Mouse (Mus musculus): ENCODE data around the gene Zbtb9. TPM values are rescaled to one million over a fixed set of nuclear protein-coding genes. Genes with fewer than 3 reads are reported as not detected.

The Zbtb9 gene
- polyA plus RNA-seq, 1 experiment from 2014 or later, result 16.9 TPM

GRCm38 (mm10) chr17:26979426-26979825 is 6.5 kb downstream of the Zbtb9 start:
- H3K4me1 ChIP-seq, result peaks cover 17% of the 10 kb centered on the region
- no peak overlapping the region for H3K4me3 ChIP-seq
- WGBS, result 80% methylated on average over 2 of the region's 2 CpGs
- no peak overlapping the region for H3K9ac ChIP-seq
- H3K27me3 ChIP-seq, result no peaks in the 10 kb centered on the region
- no peak for ATAC-seq (ENCODE audit: borderline replicate concordance, extremely low read depth, low FRiP score, low TSS enrichment)
- peaks cover 46% of the 10 kb centered on the region for H3K36me3 ChIP-seq
- no peak overlapping the region for H3K4me2 ChIP-seq
- H3K9me3 ChIP-seq, result no peaks in the 10 kb centered on the region
- no peak overlapping the region for H3K27ac ChIP-seq

- no peaks in the 10 kb centered on the region for H3K27me3 ChIP-seq
- peaks cover 3% of the 10 kb centered on the region; the same call in 1 of the 2 replicates for H3K4me1 ChIP-seq
- WGBS, result 56% methylated on average over 2 of the region's 2 CpGs
- H3K9ac ChIP-seq, result no peak overlapping the region
- ATAC-seq (ENCODE audit: borderline replicate concordance, extremely low read depth, low FRiP score, low TSS enrichment), result no peak
- no peak overlapping the region for H3K4me3 ChIP-seq
- no peak overlapping the region for H3K4me2 ChIP-seq
- H3K27ac ChIP-seq, result no peak overlapping the region
- peaks cover 32% of the 10 kb centered on the region for H3K36me3 ChIP-seq
- H3K9me3 ChIP-seq, result no peaks in the 10 kb centered on the region
Observed at GRCm38 (mm10) chr17:26981050-26981449, 8.1 kb downstream of the Zbtb9 start.

DNA sequence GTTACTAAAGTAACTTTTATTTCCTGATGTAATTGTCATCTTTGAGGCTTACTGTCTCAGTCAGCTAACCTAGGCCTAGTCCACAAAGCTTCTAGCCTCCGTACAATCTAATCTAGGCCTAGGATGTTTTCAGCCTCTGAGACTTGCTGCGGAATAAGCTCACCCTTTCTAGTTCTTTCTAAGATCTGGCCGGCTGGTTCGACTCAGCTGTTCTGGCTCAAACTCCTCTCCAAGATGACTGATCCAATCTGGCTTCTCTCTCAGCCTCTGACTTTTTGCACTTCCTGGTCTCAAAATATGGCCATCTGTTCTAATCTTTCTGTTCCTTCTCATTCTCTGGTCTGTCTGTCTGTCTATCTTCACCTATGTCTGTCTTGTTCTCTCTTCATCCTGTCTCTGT is 10.4 kb downstream of the Zbtb9 start:
- Histone ChIP-seq H3K4me1 (no peaks in the 10 kb centered on the region), H3K4me3 (no peak overlapping the region), H3K27ac (no peak overlapping the region), H3K36me3 (peaks cover 11% of the 10 kb centered on the region; the same call in 1 of the 2 replicates), H3K9me3 (no peaks in the 10 kb centered on the region), H3K9ac (no peak overlapping the region), H3K4me2 (no peak overlapping the region), H3K27me3 (no peaks in the 10 kb centered on the region)
- WGBS, result 79% methylated on average over 4 of the region's 4 CpGs
- no peak for ATAC-seq (ENCODE audit: borderline replicate concordance, extremely low read depth, low FRiP score, low TSS enrichment)

- Histone ChIP-seq H3K4me3 (no peak overlapping the region), H3K27me3 (no peaks in the 10 kb centered on the region), H3K9me3 (no peaks in the 10 kb centered on the region), H3K4me2 (no peak overlapping the region), H3K36me3 (no peaks in the 10 kb centered on the region), H3K4me1 (no peaks in the 10 kb centered on the region), H3K9ac (no peak overlapping the region), H3K27ac (no peak overlapping the region)
- no peak for ATAC-seq (ENCODE audit: borderline replicate concordance, extremely low read depth, low FRiP score, low TSS enrichment)
- WGBS, result 65% methylated on average over 10 of the region's 10 CpGs
Observed at GRCm38 (mm10) chr17:26985503-26986179, 12.7 kb downstream of the Zbtb9 start.

DNA sequence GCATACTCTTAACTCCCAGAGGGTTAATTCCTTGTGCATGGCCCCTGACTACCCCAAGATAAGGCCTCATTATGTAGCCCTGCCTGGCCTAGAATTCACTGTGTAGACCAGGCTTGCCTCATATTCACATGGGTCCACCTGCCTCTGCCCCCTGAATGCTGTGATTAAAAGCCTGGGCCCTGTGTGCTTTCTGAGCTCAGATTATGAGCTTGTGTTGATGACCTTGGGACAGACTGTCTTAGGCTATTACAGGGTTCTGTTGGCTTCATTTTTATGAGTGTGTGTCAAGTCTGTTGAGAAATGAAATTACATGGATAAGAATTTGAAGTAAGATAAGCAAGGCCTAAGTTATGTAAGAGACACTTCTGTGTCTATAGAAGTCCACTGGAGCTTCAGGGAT is 17.6 kb downstream of the Zbtb9 start:
- Histone ChIP-seq H3K36me3 (no peaks in the 10 kb centered on the region), H3K27me3 (no peaks in the 10 kb centered on the region), H3K4me2 (no peak overlapping the region), H3K9ac (no peak overlapping the region), H3K4me3 (no peak overlapping the region), H3K27ac (no peak overlapping the region), H3K9me3 (no peaks in the 10 kb centered on the region), H3K4me1 (peaks cover 19% of the 10 kb centered on the region)
- no peak for ATAC-seq (ENCODE audit: borderline replicate concordance, extremely low read depth, low FRiP score, low TSS enrichment)

GRCm38 (mm10) chr17:26994410-26994809 is 21.4 kb downstream of the Zbtb9 start:
- H3K27me3 ChIP-seq, result no peaks in the 10 kb centered on the region
- 28% methylated on average over 14 of the region's 14 CpGs for WGBS
- peak overlapping the region; percentile 17; the same call in 1 of the 2 replicates for H3K4me2 ChIP-seq
- no peaks in the 10 kb centered on the region for H3K9me3 ChIP-seq
- no peak overlapping the region for H3K9ac ChIP-seq
- H3K27ac ChIP-seq, result peak overlapping the region; percentile 74
- peak; percentile 67; the same call in 1 of the 2 replicates for ATAC-seq (ENCODE audit: borderline replicate concordance, extremely low read depth, low FRiP score, low TSS enrichment)
- no peaks in the 10 kb centered on the region for H3K36me3 ChIP-seq
- peaks cover 21% of the 10 kb centered on the region for H3K4me1 ChIP-seq
- H3K4me3 ChIP-seq, result no peak overlapping the region

DNA sequence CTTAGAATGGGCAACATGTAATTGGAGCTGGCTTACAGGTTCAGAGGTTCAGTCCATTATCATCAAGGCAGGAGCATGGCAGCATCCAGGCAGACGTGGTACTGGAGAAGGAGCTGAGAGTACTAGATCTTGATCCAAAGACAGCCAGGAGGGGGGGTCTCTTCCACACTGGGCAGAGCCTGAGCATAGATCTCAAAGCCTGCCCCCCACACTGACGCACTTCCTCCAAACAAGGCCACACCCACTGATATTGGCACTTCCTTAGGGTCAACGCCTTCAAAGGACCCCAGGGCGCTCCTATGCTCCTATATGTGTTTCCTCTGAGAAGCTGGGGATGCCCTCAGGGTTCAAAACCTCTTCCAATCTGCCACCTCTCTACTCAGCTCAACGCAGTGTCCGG is 22.0 kb downstream of the Zbtb9 start:
- Histone ChIP-seq H3K9me3 (no peaks in the 10 kb centered on the region), H3K4me1 (peaks cover 21% of the 10 kb centered on the region), H3K9ac (no peak overlapping the region), H3K27ac (peak overlapping the region; percentile 74), H3K4me2 (0 out of 2 replicates have a peak overlapping the region, but pooled peaks have one; percentile 17), H3K4me3 (no peak overlapping the region), H3K36me3 (no peaks in the 10 kb centered on the region), H3K27me3 (no peaks in the 10 kb centered on the region)
- 70% methylated on average over 6 of the region's 6 CpGs for WGBS
- 0 out of 2 replicates have a peak, but pooled peaks have one; percentile 36 for ATAC-seq (ENCODE audit: borderline replicate concordance, extremely low read depth, low FRiP score, low TSS enrichment)

DNA sequence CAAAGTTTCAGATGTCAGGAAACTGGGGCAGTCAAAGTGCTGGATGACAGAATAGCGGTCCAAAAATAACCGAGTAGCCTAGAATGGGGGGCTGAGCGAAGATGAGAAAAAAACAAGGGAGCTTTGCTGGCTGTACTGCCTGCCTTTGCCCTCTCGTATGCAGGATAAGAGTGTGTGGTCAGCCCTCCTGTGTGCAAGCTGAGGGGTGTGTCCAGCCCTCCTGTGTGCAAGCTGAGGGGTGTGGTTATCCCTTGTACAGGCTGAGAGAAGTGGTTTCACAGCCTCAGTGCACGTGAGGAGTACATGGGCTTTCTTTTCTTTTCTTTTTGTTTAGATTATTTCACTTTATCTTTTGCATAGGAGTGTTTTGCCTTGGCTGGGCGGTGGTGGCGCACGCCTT is 22.6 kb downstream of the Zbtb9 start:
- Histone ChIP-seq H3K27ac (peak overlapping the region; percentile 74), H3K4me2 (no peak overlapping the region), H3K27me3 (no peaks in the 10 kb centered on the region), H3K9ac (no peak overlapping the region), H3K36me3 (no peaks in the 10 kb centered on the region), H3K9me3 (no peaks in the 10 kb centered on the region), H3K4me1 (peaks cover 21% of the 10 kb centered on the region), H3K4me3 (no peak overlapping the region)
- 49% methylated on average over 8 of the region's 8 CpGs for WGBS
- peak; percentile 56 for ATAC-seq (ENCODE audit: borderline replicate concordance, extremely low read depth, low FRiP score, low TSS enrichment)

DNA sequence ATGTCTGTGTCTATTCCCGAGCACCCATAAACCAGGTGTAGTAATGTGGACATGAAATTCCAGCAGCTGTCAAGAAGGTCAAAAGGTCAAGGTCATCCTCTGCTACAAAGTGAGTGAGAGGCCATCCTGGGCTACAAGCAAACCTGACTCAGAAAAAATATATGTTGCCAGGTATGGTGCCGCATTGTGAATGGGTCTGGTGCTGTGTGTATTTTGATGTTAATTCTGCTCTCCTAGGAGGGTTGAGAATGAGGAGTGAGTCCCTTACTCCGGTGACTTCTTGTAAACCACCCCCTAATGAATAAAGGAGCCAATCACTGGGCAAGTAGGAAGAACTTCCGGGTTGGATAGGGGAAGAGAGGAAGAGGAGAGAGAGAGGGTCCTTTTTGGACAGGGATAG is 24.7 kb downstream of the Zbtb9 start:
- Histone ChIP-seq H3K9me3 (no peaks in the 10 kb centered on the region), H3K9ac (no peak overlapping the region), H3K4me2 (no peak overlapping the region), H3K36me3 (no peaks in the 10 kb centered on the region), H3K4me3 (no peak overlapping the region), H3K27ac (no peak overlapping the region), H3K4me1 (peaks cover 21% of the 10 kb centered on the region), H3K27me3 (no peaks in the 10 kb centered on the region)
- no peak for ATAC-seq (ENCODE audit: borderline replicate concordance, extremely low read depth, low FRiP score, low TSS enrichment)
- 71% methylated on average over 4 of the region's 4 CpGs for WGBS

DNA sequence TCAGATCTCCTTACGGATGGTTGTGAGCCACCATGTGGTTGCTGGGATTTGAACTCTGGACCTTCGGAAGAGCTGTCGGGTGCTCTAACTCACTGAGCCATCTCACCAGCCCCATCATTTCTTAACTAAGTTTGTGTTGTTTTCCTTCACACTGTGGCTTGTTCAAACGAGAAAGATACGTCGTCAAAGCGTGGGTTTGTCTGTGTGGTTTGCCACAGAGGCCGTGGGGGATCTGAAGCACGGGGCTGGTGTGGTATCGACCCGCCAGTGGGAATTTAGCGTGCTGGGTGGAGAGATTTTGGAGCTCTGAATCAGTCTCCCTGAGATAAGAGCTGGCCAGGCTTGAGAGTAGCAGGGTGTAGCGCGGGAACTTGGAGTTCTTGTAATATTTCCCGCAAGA is 25.3 kb downstream of the Zbtb9 start:
- no peak for ATAC-seq (ENCODE audit: borderline replicate concordance, extremely low read depth, low FRiP score, low TSS enrichment)
- no peaks in the 10 kb centered on the region for H3K36me3 ChIP-seq

GRCm38 (mm10) chr17:26999996-27000395 is 27.0 kb downstream of the Zbtb9 start:
- no peaks in the 10 kb centered on the region for H3K9me3 ChIP-seq
- H3K4me1 ChIP-seq, result peaks cover 7% of the 10 kb centered on the region
- ATAC-seq (ENCODE audit: borderline replicate concordance, extremely low read depth, low FRiP score, low TSS enrichment), result no peak
- 76% methylated on average over 12 of the region's 12 CpGs for WGBS
- no peak overlapping the region for H3K27ac ChIP-seq
- no peak overlapping the region for H3K4me3 ChIP-seq
- H3K4me2 ChIP-seq, result no peak overlapping the region
- H3K27me3 ChIP-seq, result 0 out of 2 replicates have a peak, but pooled peaks cover 5% of the 10 kb centered on the region
- H3K36me3 ChIP-seq, result no peaks in the 10 kb centered on the region
- no peak overlapping the region for H3K9ac ChIP-seq

More for the DNA sequence above, 25.3 kb downstream of the Zbtb9 start:
- Histone ChIP-seq H3K9me3 (no peaks in the 10 kb centered on the region), H3K4me1 (peaks cover 21% of the 10 kb centered on the region), H3K4me3 (no peak overlapping the region), H3K4me2 (no peak overlapping the region), H3K27ac (no peak overlapping the region), H3K27me3 (no peaks in the 10 kb centered on the region), H3K9ac (no peak overlapping the region)
- 83% methylated on average over 15 of the region's 15 CpGs for WGBS

DNA sequence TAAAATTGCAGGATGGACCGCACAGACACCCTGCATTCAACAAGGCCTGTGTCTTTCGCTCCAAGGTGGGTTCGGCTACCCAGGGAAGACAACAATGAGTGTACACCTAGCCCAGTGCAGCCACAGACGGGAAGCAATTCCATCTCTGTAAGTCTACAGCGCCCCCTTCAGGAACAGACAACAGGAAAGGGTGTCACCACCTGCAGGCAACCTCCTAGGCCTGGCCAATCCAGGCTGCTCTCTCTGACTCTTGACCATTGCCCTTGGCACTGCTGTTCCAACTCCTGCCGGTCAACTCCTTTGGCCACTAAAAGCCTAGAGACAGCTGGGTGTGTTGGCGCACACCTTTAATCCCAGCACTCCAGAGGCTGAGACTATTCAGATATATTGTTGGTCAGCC is 28.2 kb downstream of the Zbtb9 start:
- H3K4me2 ChIP-seq, result no peak overlapping the region
- 0 out of 2 replicates have a peak, but pooled peaks cover 5% of the 10 kb centered on the region for H3K27me3 ChIP-seq
- ATAC-seq (ENCODE audit: borderline replicate concordance, extremely low read depth, low FRiP score, low TSS enrichment), result no peak
- no peak overlapping the region for H3K4me3 ChIP-seq
- no peaks in the 10 kb centered on the region for H3K36me3 ChIP-seq
- H3K9ac ChIP-seq, result no peak overlapping the region
- whole genome bisulfite sequencing, result 76% methylated on average over 7 of the region's 7 CpGs
- H3K27ac ChIP-seq, result no peak overlapping the region
- peaks cover 3% of the 10 kb centered on the region for H3K4me1 ChIP-seq
- no peaks in the 10 kb centered on the region for H3K9me3 ChIP-seq
